ENCODE assay signal across 8 mouse cellular contexts in the genomic region with DNA sequence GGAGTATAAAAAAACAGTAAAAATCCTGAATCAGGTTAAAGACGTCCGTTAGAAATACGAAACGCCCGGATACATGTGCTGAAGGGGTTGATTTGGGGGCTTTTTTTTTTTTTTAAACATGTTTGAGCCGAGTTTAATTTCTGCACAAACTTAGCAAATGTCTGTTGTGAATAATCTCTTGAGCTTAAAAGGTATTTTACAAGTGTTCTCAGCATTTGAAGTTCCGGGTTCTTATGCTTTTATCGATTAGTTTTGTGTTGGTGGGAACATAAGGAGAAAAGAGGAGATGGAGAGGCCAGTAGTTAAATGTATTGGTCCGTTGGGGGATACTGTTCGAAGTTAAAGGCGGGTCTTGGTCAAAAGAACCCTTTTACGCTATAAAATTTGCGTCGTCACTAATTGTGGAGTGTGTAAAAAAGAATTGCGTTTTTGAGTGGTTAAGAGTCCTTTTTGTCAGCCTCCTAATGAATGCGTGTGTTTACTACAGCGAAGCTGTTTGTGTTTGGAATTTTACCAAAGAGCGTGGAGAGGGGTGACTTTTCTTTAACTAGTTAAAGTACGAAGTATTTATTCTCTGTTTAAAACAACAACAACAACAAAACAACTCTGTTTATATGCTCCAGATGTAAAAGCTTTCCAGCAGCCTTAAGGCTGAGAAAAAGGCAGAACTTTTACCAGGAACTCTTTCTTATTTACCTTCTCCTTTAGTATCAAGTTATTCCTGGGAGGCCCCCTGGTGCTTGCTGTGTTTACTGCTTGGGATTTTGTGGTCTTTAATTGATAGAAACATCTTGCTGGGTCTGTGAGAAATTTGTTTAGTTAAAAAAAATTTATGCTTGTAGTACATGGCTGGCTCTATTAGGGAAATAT. TPM values are rescaled to one million over a fixed set of nuclear protein-coding genes. Genes with fewer than 3 reads are reported as not detected.
A peak's percentile ranks its signal among the peaks of the same experiment; 100 is the strongest.
DNase-seq lines count a peak whose midpoint lies in the region; ATAC-seq and TF ChIP-seq lines count a peak whose summit lies in the region.

No protein-coding gene starts in this region.

- peaks cover 3% of the 10 kb centered on the region; the same call in 1 of the 2 replicates for H3K4me1 ChIP-seq in cerebellum, adult 2 months (ENCODE audit: control insufficient read depth, insufficient read depth, low read length)
- no peaks in the 10 kb centered on the region; the same call in 1 of the 2 replicates for H3K4me1 ChIP-seq in embryonic fibroblast, embryonic 13.5 days (ENCODE audit: control insufficient read depth, insufficient read depth, low read length)
- H3K4me1 ChIP-seq in limb, embryonic 12.5 days (replicated peaks): peaks cover 16% of the 10 kb centered on the region
- H3K4me1 ChIP-seq in midbrain, embryonic 14.5 days (ENCODE audit: control insufficient read depth, insufficient read depth, low read length): peaks cover 11% of the 10 kb centered on the region; the same call in 1 of the 2 replicates

- DNase-seq in cerebellum, adult 2 months: peak in 1 of 2 experiments; percentile 32
- no peak for DNase-seq in cerebellum, adult 8-10 months
- peak; percentile 86 for DNase-seq in NIH3T3 (ENCODE audit: low read depth)
- DNase-seq in heart, postnatal 4 days: peak; percentile 66
- DNase-seq in midbrain, embryonic 14.5 days: peak; percentile 69
- DNase-seq in thymus, postnatal 14 days: peak; percentile 60

- H3K4me2 ChIP-seq in limb, embryonic 12.5 days: peak overlapping the region; percentile 59
- H3K4me2 ChIP-seq in midbrain, embryonic 14.5 days (ENCODE audit: low read length): peak overlapping the region; percentile 53

- H3K9ac ChIP-seq in limb, embryonic 12.5 days (replicated peaks): peak overlapping the region; percentile 99
- H3K9ac ChIP-seq in midbrain, embryonic 14.5 days (replicated peaks; ENCODE audit: low read length): peak overlapping the region; percentile 97

- no peaks in the 10 kb centered on the region for H3K27me3 ChIP-seq in cerebellum, adult 2 months (ENCODE audit: control insufficient read depth, insufficient read depth, low read length)
- H3K27me3 ChIP-seq in limb, embryonic 12.5 days: no peaks in the 10 kb centered on the region
- H3K27me3 ChIP-seq in midbrain, embryonic 14.5 days (ENCODE audit: control insufficient read depth, insufficient read depth, low read length): no peaks in the 10 kb centered on the region

- no peaks in the 10 kb centered on the region for H3K9me3 ChIP-seq in limb, embryonic 12.5 days
- no peaks in the 10 kb centered on the region for H3K9me3 ChIP-seq in midbrain, embryonic 14.5 days (ENCODE audit: control insufficient read depth, low read length)

- TF ChIP-seq CTCF in cerebellum, adult 2 months (IDR thresholded peaks at IDR 0.05; ENCODE audit: borderline replicate concordance, insufficient read depth, low read depth, low read length): no peak
- TF ChIP-seq CTCF in embryonic fibroblast, embryonic 13.5 days (IDR thresholded peaks at IDR 0.05; ENCODE audit: borderline replicate concordance, insufficient read depth, low read length): no peak

- TF ChIP-seq POLR2A in cerebellum, adult 2 months (IDR thresholded peaks at IDR 0.05; ENCODE audit: borderline replicate concordance, insufficient read depth, low read length): no peak
- no peak for TF ChIP-seq POLR2A in embryonic fibroblast, embryonic 13.5 days (IDR thresholded peaks at IDR 0.05; ENCODE audit: low read depth, low read length)

- H3K36me3 ChIP-seq in limb, embryonic 12.5 days: no peaks in the 10 kb centered on the region
- H3K36me3 ChIP-seq in midbrain, embryonic 14.5 days (ENCODE audit: control insufficient read depth, insufficient read depth, low read length): no peaks in the 10 kb centered on the region

- peak overlapping the region; percentile 100 for H3K4me3 ChIP-seq in cerebellum, adult 2 months (replicated peaks; ENCODE audit: insufficient read depth, low read depth, low read length)
- H3K4me3 ChIP-seq in embryonic fibroblast, embryonic 13.5 days (ENCODE audit: insufficient read depth, low read length): peak overlapping the region; percentile 98
- H3K4me3 ChIP-seq in limb, embryonic 12.5 days (replicated peaks): peak overlapping the region; percentile 93
- peak overlapping the region; percentile 84 for H3K4me3 ChIP-seq in midbrain, embryonic 14.5 days (replicated peaks; ENCODE audit: low read depth, low read length)

- WGBS in cerebellum, adult 2 months: under 1% methylated on average over 19 of the region's 19 CpGs
- WGBS in limb, embryonic 12.5 days: under 1% methylated on average over 19 of the region's 19 CpGs
- WGBS in midbrain, embryonic 14.5 days: under 1% methylated on average over 19 of the region's 19 CpGs

- no peak overlapping the region for H3K27ac ChIP-seq in cerebellum, adult 2 months (ENCODE audit: insufficient read depth, low read length)
- peak overlapping the region; percentile 74 for H3K27ac ChIP-seq in embryonic fibroblast, embryonic 13.5 days (ENCODE audit: insufficient read depth, low read length)
- H3K27ac ChIP-seq in limb, embryonic 12.5 days: peak overlapping the region; percentile 100
- H3K27ac ChIP-seq in midbrain, embryonic 14.5 days (replicated peaks; ENCODE audit: low read depth, low read length): peak overlapping the region; percentile 99

- no peak for ATAC-seq in limb, embryonic 12.5 days (ENCODE audit: insufficient number of reproducible peaks, insufficient read depth, low FRiP score, low TSS enrichment, low read depth)
- ATAC-seq in midbrain, embryonic 14.5 days (ENCODE audit: low FRiP score, low TSS enrichment): no peak

RNA-seq across cellular contexts. Expression of a gene that starts 1.5 kb away (rescaled TPM):
- polyA plus RNA-seq in cerebellum, adult 2 months (2012; rRNA removed): 226 and 236 TPM in 2 replicates
- polyA plus RNA-seq in embryonic fibroblast, embryonic 13.5 days (2011; ENCODE audit: insufficient read length, low read depth, missing spikeins): 413 and 531 TPM in 2 replicates
- total RNA-seq in heart, postnatal 4 days (2021): 100 to 1,000 TPM; 460 to 475 TPM
- polyA plus RNA-seq in limb, embryonic 12.5 days (2016; fragmentation: Nextera tagmentation; extraction: Ambion mirVana): 222 and 236 TPM in 2 replicates
- polyA plus RNA-seq in midbrain, embryonic 14.5 days (2014; fragmentation: Nextera tagmentation; extraction: Ambion mirVana): 247 and 254 TPM in 2 replicates
